Mouse (Mus musculus) left cerebral cortex, adult 9 months (tissue): ENCODE measurements at regions not wholly inside any gene's neighbourhood (a gene's known extent, or its start where the extent isn't known, plus 50 kb on each side); places are given as distances from the start of the nearest gene placed in this dataset.
"Not testable (repeated sequence)": the region's sequence is repeated elsewhere in the genome, so short reads cannot be mapped to it uniquely, and the experiment has no call there.

Experiments
- DNase-seq, 2 experiments: peaks; one replicate each; pipeline ENCODE4 v3.0.0; 2022; ENCODE audit warnings: low spot score in 2 of 2

DNA sequence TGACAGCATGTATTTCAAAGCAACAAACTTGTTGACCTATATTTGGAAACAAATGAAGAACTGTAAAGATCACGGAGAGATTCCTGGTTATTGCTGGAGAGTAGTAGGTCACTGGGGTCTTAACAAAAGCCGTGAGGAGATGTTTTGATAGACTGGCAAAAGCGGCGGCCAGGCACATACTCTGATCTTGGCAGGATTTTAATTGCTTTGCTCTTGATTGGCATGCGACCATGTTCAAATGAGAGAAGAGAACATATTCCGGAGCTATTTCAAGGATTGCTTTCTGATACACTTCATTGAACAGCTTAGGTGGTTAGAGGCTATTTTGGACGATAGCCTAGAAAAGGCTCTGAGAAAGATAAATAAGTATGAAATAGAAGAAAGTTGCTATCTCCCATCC, 874.2 kb downstream of the Robo1 start:
- DNase-seq, result no peak

DNA sequence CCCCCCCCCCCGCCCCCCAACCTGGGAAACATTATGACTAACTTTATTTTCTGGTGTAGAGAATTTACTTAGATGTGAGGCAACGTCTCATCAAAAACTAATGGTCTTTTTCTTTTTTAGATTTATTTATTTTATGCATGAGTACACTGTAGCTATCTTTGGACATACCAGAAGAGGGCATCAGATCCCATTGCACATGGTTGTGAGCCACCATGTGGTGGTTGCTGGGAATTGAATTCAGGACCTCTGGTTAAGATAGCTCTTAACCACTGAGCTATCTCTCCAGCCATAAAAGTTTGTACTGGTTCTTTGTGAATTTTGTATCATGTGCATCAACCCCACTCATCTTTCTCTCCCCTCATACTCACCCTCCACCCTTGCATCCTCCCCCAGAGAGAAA, 847.3 kb downstream of the Robo1 start:
- DNase-seq, result no peak

GRCm38 (mm10) chr16:73127927-73128326, 819.8 kb downstream of the Robo1 start:
- DNase-seq, result not testable (repeated sequence)

DNA sequence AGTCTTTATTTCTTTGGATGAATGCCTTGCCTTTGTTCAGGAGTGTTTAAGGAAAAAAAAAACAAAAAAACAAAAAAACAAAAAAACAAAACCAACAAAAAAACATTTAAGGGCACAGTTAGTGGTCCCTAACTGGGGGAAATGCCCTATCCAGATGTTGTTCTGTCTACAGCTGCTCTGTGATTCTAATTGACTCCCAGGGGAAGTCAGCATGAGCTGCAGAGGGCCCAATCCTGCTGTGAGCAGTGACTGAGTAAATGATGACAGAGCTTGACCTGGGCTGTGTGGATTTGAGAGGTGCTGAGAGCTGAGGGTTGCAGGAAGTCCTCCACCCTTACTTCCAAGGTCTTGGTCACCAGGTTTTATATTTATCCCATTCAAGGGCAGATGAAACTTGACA, 812.5 kb downstream of the Robo1 start:
- DNase-seq, result no peak

DNA sequence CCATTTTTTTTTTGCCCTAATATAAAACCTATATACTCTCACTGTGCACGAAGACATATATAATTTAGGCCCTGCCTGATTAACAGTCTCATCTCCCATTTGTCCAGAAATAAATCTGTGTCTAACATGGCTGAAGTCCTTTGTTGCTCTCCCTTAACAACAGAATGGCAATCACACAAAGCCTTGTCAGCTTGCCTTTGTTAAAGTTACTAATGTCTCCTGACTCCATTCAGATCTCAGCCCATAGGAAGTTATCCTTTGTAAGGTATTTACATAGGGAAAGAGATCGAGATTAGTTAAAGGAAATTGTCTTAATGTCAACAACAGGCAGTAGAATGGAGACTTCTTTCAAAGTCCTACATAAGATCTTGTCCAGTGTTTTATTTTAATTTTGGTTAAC, 809.2 kb downstream of the Robo1 start:
- DNase-seq, result no peak

DNA sequence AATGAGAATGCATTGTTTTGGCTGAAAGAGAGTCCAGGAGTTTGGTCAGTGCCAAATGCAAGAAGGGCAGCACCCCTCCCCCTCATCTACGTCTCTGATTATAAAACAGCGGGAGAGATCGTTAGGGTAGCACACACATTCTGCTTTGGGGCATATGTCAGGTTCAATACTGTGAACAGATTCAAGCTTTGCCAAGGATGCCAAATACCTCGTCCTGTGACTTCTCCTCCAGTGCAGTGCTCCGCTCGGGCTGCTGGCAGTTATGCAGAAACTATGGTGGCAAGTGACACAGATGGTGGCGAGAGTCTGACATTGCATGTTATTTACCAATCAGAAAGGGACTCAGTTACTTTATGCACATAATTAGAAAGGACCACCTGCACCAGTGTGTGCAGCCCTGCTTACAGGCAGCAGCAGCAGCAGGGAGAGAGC, 799.9 kb downstream of the Robo1 start:
- no peak for DNase-seq

GRCm38 (mm10) chr16:73107608-73108007, 799.5 kb downstream of the Robo1 start:
- no peak for DNase-seq

DNA sequence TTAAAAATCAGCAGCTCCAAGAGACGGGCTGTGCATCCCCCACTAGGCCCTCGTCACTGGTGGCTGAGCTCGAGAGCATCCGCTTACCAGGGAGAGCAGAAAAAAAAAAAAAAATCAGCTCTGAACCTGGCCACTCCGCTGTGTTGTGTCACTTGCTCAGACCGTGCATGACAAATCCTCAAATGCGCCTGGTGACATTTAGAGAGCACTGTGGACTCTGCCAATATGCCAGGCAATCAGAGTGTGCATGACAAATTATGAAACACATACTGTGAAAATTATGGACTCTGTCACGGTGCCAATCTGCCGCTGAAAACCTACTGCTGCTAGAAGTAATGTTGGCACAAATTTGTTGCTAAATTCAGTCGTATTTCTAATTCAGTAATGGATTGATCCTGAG, 797.4 kb downstream of the Robo1 start:
- DNase-seq, result peak in 1 of 2 experiments; percentile 54

- no peak for DNase-seq
Observed at GRCm38 (mm10) chr16:73100273-73100672, 792.2 kb downstream of the Robo1 start.

DNA sequence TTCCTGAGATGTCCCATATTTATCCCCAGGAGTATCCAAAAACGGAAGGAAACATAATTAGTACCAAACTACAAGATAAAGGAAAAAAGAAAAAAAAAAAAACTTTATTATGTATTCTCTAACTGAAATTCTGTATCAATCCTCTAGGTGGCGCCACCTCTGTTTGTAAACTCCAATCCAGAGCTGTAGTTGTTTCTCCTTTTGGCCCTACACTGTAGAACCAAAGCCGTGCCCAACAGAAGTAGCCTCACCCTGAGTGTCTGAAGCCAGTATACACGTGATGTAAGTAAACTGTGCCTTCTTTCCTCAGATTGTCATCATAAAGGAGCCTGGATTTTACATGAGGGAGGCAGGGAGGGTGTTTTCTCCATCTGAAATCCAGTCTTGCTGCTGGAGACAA, 790.7 kb downstream of the Robo1 start:
- peak in 1 of 2 experiments; percentile 14 for DNase-seq

DNA sequence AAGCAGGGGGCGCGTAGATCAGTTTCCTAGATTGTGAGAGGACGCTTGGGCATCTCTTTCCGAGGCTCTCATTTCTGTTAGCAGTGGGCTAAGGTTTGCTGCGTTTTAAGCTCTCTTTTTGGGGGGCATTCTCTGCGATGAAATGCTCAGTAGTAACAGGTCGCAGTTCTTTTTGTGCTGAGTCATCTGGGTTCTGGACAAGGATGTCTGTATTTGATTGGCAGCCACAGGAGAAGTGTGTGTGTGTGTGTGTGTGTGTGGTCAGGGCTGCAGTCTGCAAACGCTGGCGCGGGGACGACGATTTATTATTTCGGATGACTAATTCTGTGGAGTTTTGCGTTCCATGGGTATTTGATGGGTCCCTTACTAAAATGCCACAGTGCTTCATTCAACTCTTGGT, 789.1 kb downstream of the Robo1 start:
- no peak for DNase-seq

DNA sequence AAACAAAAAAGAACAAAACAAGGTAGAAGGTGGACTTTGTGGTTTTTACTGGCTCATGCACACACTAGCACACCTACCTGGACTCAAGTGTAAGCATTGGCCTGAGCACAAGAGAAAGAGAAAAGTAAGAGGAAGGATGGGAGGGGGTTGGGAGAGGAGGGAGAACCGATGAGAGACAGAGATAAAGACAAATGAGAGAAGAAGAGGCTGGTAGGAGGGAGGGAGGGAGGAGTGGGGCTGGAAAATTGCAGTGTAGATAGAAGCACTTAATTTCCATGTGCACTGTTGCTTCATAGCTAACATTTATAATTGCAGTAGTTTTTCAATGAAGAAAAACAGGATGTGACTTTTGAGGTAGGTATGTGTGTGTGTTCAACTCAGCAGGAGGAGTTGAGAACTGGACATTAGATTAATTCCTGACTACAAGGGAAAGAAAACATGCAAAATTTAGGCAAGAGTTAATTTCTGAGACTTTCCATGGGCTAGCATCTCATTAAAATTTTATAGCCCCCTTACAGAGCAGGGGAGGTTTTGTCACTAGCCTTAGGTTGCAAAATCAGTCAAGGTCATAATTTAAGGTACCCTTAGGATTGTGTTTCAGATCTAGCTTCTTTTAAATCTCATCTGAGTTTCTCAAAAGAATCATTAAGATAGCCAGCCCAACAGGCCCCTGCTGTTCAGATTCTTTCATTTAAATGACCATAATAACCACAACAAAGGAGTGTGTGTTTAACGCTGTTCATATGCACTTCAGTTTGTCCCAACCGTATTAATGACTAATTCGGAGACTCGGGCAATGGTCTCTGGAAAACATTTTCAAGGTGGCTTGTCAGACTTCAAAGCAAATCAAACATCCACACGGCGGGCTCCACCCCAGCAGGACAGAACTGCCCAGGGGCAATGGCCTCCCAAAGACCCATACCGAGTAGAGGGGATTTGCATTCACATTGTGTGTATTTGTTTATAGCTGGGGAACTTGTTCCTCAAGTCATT, 788.3 kb downstream of the Robo1 start:
- DNase-seq, result no peak
